Mouse (Mus musculus) ovary, postnatal 14 days (tissue): ENCODE measurements at regions not wholly inside any gene's neighbourhood (a gene's known extent, or its start where the extent isn't known, plus 50 kb on each side); places are given as distances from the start of the nearest gene placed in this dataset.
A peak's percentile ranks its signal among the peaks of the same experiment; 100 is the strongest.

ENCODE experiments used
- DNase-seq: peaks from one replicate; pipeline ENCODE4 v3.0.0; 2022; ENCODE audit warnings: low spot score

GRCm38 (mm10) chr2:19714025-19714424 lies 56.5 kb downstream of the Otud1 start:
- DNase-seq: no peak

DNA sequence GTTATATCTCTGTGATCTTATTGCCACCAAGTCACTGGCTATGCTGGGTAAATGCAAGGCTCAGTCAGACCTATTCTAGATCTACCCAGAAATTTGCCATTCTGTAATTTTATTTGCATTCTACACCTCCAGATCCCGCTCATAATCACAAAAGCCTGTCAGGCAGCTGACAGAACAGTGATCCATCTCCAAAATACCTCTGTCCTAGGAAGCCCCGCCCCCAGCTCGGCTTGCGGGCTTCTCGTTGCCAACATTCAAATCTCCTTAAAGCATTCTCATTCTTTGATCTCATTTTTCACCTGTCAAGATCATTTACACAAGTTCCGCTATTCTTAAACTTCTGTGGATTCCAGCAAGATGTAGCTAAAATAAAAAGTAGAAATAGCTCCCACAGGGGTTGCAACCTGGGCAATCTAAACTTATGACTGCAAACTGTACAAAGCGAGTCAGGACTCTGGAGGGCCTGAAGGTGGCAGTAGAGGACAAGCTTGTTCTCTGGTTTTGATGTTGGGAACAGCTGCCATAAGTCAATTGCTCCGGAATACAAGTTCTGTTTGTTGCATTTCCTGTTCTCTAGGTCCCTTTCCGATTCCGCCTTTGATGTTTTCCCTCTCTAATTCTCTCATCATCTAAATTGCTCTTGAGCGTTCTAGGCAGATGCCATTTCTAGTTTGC lies 58.1 kb downstream of the Otud1 start:
- DNase-seq: peak; percentile 34

DNA sequence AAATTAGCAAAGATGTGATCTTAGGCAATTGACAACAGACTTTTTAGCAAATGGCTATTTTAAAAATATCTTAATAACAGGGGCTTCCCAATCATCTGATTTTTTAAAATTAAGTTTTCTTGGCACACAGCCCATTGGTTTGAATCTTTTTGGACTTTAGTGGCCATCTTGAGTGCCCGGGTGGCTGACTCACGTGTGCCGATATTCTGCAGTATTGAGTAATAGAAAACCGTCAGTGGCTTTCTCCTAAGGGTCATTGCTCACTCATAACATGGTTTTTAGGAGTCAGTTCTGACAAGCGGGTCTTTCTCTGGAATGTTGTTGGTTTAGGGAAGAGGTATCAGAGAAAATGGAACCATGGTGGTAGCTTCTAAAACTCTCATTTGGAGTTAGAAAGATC lies 58.8 kb downstream of the Otud1 start:
- no peak for DNase-seq

GRCm38 (mm10) chr2:19726085-19726484 lies 68.5 kb downstream of the Otud1 start:
- DNase-seq: no peak

- peak; percentile 38 for DNase-seq
These were observed 69.4 kb downstream of the Otud1 start for GRCm38 (mm10) chr2:19726904-19727303.

DNA sequence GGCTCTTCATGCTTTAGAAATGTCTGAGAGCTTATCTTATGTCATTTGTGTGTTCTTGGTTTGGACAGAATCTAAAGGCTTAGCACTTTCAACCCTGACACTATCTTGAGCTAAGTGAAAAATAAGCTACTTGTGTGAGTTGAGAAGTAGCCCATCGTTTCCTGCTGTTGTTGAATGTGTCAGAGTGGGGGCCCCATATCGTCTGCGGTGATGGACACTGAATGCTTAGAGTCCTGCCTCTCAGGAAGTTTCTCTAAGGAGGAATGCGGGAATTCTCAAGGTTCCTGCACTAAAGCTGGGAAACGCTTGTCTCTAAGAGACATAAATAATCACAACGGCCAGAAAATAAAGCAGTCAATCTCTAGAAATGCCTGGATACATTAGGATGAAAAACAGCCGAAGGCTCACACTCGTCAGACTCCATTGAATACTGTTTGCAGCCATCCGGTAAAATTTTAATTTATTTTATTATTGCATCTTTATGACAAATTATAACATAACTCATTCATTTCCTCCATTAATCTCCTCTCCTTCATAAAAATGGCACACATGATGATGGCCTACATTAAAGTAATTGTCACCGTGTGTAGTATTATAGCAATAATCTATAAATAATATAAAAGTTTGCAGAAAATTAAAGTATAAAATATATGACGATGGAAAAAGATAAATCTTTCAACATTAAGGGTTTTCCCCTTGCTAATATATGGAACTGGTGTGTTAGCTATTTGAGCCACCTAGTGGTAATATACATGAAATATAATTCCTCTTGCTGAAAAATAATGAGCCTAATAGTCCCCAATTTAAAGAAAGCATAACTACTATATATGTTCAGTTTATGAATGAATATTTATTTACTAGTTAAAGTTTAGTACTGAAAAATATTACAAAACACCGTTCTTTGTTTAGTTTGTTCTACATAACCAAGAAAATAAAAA lies 75.6 kb downstream of the Otud1 start:
- no peak for DNase-seq

DNA sequence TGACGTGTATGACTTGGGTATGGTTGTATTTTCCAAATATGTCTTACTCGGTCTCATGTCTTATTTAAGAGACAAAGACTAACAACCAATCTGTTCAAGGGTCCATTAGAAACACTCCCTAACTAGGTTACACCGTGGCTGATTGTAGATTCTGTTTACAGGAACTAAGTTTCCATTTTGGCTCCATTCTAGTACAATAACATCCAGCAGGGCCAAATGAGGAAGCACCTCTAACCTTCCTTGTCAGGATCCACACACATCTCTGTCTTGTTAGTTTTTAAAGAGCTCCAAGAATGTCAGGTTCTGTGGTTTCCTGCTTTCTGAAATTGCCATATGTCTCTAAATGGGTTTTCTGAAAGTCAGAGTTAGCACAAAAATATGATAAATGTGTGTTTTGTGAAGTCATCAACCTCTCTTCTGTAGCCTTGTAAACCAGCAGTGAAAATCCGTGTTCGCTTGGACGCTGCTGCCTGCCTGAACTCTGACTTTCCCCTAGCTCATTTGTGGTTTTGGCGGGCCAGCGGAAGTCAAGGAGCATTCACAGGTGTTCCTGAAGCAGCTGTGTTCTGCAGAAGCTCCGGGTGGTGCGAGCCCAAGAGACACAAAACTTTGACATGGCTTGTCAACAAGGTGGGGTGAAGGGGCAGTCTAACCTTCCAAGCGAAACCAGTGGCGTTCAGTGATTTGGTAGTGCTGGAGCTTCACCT lies 76.8 kb downstream of the Otud1 start:
- DNase-seq: no peak

DNA sequence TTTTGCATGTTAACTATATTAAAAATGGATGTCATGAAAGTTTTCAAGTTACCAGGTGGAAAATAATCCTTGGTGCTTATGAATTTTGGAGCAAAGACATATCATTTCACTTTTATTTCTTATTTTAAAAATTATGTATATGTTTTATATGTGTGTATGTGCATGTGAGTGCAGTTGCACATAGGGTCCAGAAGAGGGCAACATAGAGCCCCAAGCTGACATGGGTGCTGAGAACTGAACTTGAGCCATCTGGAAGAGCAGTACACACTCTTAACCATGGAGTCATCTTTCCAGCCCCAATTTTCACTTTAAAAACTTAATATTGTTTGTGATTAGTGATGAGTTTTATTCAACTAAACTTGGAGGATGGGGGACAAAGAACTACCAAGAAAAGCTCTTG lies 84.0 kb downstream of the Otud1 start:
- no peak for DNase-seq

DNA sequence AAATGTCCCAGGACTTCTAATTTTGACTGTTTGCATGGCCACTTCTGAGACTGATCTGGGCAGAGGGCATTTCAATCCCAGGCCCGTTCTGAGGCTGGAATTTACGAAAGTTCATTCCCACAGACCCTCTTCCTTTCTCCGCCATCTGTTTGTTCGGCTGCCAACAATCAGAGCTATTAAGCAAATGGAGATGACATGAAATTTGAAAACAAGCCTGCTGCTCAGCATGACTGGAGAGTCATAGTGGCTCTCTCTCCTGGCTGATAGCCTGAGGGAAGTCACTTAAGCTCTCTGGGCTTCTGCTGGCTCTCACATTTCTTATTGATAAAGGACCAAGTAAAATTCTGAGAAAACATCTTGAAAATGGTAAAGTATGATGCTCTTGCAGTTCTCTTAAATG lies 85.9 kb downstream of the Otud1 start:
- no peak for DNase-seq

GRCm38 (mm10) chr2:19744986-19745660 lies 87.6 kb downstream of the Otud1 start:
- DNase-seq: no peak

DNA sequence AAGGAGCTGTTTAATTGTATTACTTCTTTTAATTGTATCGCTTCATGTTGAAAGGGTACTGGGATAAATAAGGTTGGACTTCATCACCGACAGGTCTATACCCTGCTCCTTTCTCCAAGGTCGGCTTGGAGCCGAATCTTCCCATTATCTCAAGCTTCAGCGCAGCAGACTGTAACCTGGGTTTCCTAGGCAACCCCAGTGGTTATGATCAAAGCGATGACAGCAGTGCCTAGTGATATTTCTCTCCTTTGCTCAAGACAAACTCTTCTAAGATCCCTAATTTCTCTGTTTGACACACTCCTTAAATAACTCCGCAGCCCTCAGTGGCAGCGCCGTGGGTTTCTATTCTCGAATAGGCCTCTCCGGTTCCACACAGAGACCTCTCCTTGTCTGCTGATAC lies 95.2 kb downstream of the Otud1 start:
- DNase-seq: no peak

DNA sequence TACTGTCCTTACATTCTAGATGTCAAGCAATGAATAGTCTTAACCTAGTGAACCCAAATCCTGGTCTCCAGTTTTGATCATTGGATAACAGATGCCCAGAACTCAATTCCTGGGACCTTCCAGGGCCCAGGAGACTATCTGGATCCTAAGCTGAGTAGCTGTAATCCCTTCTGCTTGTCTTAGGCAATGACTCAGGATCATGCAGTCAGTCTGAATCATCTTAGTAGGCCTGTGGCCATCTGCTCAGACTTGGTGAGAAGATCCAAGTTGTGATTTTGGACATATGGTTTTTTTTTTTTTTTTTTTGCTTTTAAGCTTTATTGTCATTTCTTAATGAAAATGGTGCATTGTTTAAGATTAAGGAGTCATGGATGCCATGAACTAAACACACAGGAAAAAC lies 95.9 kb downstream of the Otud1 start:
- DNase-seq: no peak

GRCm38 (mm10) chr2:19757910-19758309 lies 100.4 kb downstream of the Otud1 start:
- DNase-seq: no peak

GRCm38 (mm10) chr2:19759169-19759568 lies 101.6 kb downstream of the Otud1 start:
- no peak for DNase-seq

DNA sequence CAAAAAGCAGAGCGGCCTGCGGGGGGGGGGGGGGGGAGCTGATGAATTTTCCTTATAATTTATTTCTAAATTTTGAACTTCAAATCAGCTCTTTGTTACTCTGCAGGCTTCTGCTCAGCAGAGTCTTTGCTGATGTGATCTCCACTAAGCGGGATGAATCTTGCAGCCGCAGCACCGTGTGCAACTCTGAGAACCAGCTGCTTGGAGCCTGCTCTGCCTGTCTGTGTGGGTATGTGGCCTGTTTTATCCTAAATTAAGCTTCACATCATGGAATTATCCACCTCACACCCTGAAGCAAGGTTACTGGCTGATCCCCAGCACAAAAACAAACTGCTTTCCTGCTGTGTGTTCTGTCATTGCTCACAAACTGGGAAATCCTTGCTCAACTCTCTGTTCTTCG lies 102.0 kb downstream of the Otud1 start:
- DNase-seq: no peak

DNA sequence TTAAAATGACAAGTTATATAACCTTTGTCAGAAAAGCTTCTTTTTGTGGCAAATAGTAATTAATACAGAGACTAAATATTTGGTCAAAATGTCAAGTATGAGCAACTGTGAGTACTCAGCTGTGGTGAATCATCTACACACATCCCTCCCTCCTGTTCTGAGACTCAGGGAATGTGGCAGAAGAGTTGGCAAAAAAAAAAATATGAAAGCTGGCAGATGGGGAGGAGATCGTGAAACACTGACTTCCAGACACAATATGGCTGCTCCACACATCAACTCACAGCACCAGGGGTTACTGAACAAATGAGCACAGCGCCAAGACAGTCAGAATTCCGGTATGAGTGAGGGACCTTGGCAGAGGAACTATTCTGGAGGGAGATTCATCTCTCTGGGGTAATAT lies 105.4 kb downstream of the Otud1 start:
- DNase-seq: no peak

- no peak for DNase-seq
These were observed 124.7 kb upstream of the Etl4 start for GRCm38 (mm10) chr2:19784913-19785312.

- no peak for DNase-seq
These were observed 123.8 kb upstream of the Etl4 start for GRCm38 (mm10) chr2:19785663-19786260.

- peak; percentile 2 for DNase-seq
These were observed 117.4 kb upstream of the Etl4 start for GRCm38 (mm10) chr2:19792177-19792576.

DNA sequence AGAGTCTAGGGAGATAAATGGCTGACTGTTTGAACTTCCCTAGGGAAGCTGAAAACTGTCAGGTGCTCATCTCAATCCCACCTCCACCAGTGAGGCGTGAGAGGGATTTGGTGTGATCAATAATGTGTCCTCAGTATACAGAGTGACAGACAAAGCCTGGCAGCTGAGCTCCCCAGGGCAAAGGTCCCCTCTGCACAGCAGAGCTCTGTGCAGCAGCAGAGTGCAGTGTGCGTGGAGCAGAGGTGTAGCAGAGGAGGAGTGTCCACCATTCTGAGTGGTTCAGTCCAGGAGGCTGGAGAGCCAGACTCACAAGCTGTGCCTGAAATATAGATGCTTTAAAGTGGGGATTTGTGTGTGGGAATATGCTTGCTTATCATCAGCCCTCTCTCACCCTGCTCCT lies 112.8 kb upstream of the Etl4 start:
- no peak for DNase-seq
